Mouse (Mus musculus): ENCODE measurements around the gene Zbtb20. TPM values are rescaled to one million over a fixed set of nuclear protein-coding genes. Genes with fewer than 3 reads are reported as not detected.

Gene Zbtb20
- total and polyA plus RNA-seq, 3 experiments = 31.1 to 199 (median 161) TPM

DNA sequence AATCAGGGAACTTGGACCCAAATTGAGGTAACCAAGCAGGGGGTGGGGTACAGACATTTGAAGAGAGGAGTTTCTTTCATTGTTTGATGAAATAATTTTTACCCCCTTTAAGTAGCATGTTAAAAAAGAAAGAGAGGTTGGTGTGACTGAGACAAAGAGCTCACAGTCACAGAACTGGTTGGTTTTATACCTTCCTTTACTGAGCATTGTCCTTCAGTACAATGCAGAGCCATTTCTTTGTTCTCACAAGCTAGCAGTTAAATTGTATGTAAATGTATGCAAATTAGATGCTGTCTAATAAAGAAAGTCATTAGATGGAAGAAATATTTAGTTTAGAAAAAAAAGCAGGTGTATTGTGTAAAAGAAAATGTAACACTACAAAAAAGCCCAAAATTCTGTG is 220.4 kb downstream of the Zbtb20 start:
- H3K4me3 ChIP-seq = no peak overlapping the region
- peaks cover 3% of the 10 kb centered on the region for H3K4me1 ChIP-seq (ENCODE audit: control insufficient read depth, insufficient read depth, low read length)
- TF ChIP-seq POLR2A (IDR thresholded peaks at IDR 0.05; ENCODE audit: insufficient read depth, low read depth, low read length) = no peak
- no peak for TF ChIP-seq EP300 (IDR thresholded peaks at IDR 0.05; ENCODE audit: insufficient read depth, low read depth, low read length)
- no peak for TF ChIP-seq CTCF (IDR thresholded peaks at IDR 0.05)
- intact Hi-C loops (cut with DNase I) = no loop called here
- H3K27me3 ChIP-seq (ENCODE audit: control insufficient read depth, insufficient read depth, low read length) = no peaks in the 10 kb centered on the region
- no peaks in the 10 kb centered on the region for H3K79me2 ChIP-seq (replicated peaks; ENCODE audit: control insufficient read depth, insufficient read depth, low read length)
- H3K27ac ChIP-seq = no peak overlapping the region
- no peaks in the 10 kb centered on the region for H3K36me3 ChIP-seq (ENCODE audit: control insufficient read depth, insufficient read depth, low read length)
- no peak overlapping the region for H3K9ac ChIP-seq (ENCODE audit: low read depth, low read length)
- DNase-seq = no peak

DNA sequence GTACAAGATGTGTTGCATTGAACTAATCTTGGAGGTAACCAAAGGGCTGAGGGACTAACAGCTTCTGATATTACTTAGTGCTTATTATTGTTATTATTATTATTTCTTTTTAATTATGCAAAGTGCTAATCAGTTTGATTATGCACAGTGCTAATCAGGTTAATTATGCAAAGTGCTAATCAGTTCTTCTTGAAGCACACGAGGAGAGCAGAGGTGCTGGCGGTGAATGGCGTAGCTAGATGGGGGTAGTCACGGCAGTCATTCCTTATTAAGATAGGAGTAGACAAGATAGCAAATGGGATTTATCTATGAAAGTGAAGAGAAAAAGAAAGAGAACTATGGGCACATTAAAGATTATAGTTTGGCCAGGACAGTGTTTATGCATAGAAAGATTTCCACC is 222.5 kb downstream of the Zbtb20 start:
- Histone ChIP-seq H3K79me2 (replicated peaks; ENCODE audit: control insufficient read depth, insufficient read depth, low read length) (no peaks in the 10 kb centered on the region), H3K27ac (no peak overlapping the region), H3K9ac (ENCODE audit: low read depth, low read length) (no peak overlapping the region), H3K4me1 (ENCODE audit: control insufficient read depth, insufficient read depth, low read length) (peaks cover 3% of the 10 kb centered on the region), H3K36me3 (ENCODE audit: control insufficient read depth, insufficient read depth, low read length) (no peaks in the 10 kb centered on the region), H3K27me3 (ENCODE audit: control insufficient read depth, insufficient read depth, low read length) (no peaks in the 10 kb centered on the region), H3K4me3 (no peak overlapping the region)
- DNase-seq = no peak
- TF ChIP-seq CTCF (IDR thresholded peaks at IDR 0.05) = no peak
- intact Hi-C loops (cut with DNase I) = no loop called here
- 90% methylated on average over 4 of the region's 4 CpGs for WGBS

DNA sequence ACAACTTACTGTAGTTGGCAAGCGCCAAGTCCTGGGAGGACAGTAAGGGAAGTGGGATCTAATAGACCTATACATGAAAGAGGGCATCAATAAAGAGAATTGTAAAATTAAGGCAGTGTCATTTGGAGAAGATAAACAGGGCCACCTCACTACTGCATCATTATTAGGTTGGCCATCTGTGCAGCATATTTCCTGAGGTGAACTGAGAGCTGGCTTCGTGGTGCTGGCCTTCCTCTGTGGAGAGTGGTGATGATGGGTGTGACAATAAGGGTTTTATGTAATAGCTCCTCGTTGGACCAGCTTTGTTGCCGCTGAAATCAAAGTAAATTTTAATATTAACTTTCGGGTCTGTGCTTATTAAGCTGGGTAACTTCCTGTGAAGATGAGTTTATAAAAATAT is 223.0 kb downstream of the Zbtb20 start:
- 78% methylated on average over 5 of the region's 5 CpGs for WGBS
- DNase-seq = no peak
- intact Hi-C loops (cut with DNase I) = no loop called here
- no peaks in the 10 kb centered on the region for H3K79me2 ChIP-seq (replicated peaks; ENCODE audit: control insufficient read depth, insufficient read depth, low read length)
- H3K9ac ChIP-seq (ENCODE audit: low read depth, low read length) = no peak overlapping the region
- H3K36me3 ChIP-seq (ENCODE audit: control insufficient read depth, insufficient read depth, low read length) = no peaks in the 10 kb centered on the region
- no peak overlapping the region for H3K4me3 ChIP-seq
- no peak for TF ChIP-seq POLR2A (IDR thresholded peaks at IDR 0.05; ENCODE audit: insufficient read depth, low read depth, low read length)
- TF ChIP-seq EP300 (IDR thresholded peaks at IDR 0.05; ENCODE audit: insufficient read depth, low read depth, low read length) = no peak
- no peak for TF ChIP-seq CTCF (IDR thresholded peaks at IDR 0.05)
- no peaks in the 10 kb centered on the region for H3K27me3 ChIP-seq (ENCODE audit: control insufficient read depth, insufficient read depth, low read length)
- H3K4me1 ChIP-seq (ENCODE audit: control insufficient read depth, insufficient read depth, low read length) = peaks cover 3% of the 10 kb centered on the region
- H3K27ac ChIP-seq = no peak overlapping the region

DNA sequence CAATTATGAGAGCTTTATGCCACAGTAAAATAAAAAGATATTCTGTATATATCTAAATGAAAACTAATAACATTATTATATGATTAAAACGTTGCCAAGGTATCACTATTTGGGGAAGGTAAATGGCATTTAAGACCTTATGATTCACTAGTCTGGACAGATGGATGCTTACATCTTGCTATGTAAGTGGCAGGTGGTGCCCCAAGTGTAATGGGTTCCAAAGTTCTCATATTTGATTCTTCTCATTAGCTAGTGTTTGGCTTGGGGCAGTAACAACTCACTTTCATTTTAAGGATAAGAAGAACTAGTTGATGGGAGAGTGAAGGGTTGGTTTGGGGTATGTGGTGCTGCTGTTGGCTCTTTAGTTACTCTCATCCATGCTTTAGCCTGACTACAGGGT is 235.6 kb downstream of the Zbtb20 start:
- H3K4me3 ChIP-seq = no peak overlapping the region
- no peaks in the 10 kb centered on the region; the same call in 1 of the 2 replicates for H3K36me3 ChIP-seq (ENCODE audit: control insufficient read depth, insufficient read depth, low read length)
- H3K27ac ChIP-seq = no peak overlapping the region
- H3K4me1 ChIP-seq (ENCODE audit: control insufficient read depth, insufficient read depth, low read length) = peaks cover 6% of the 10 kb centered on the region
- no peak for TF ChIP-seq CTCF (IDR thresholded peaks at IDR 0.05)
- no peak for TF ChIP-seq POLR2A (IDR thresholded peaks at IDR 0.05; ENCODE audit: insufficient read depth, low read depth, low read length)
- TF ChIP-seq EP300 (IDR thresholded peaks at IDR 0.05; ENCODE audit: insufficient read depth, low read depth, low read length) = no peak
- intact Hi-C loops (cut with DNase I) = no loop called here
- no peak for DNase-seq
- H3K79me2 ChIP-seq (replicated peaks; ENCODE audit: control insufficient read depth, insufficient read depth, low read length) = no peaks in the 10 kb centered on the region
- 85% methylated on average over 1 of the region's 1 CpGs for WGBS
- H3K9ac ChIP-seq (ENCODE audit: low read depth, low read length) = no peak overlapping the region
- no peaks in the 10 kb centered on the region for H3K27me3 ChIP-seq (ENCODE audit: control insufficient read depth, insufficient read depth, low read length)

DNA sequence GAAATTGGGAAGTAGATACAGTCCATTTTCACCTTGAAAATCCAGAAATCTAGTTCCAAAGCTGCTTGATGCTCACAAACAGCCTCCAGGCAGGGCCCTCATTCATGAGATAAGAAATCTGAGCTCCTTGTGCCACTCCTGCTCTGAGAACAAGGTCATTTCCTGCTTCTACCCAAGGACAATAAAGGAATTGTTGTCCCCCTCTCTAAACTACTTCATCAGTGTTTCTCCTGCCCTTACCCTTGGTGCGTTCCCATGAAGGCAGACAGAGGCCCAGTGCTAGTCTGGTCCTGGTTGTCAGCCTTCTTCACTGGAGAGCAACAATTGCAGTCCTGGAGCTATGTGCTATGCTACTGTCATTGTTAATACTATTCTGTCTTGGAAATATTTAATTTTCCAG is 238.3 kb downstream of the Zbtb20 start:
- no peaks in the 10 kb centered on the region; the same call in 1 of the 2 replicates for H3K36me3 ChIP-seq (ENCODE audit: control insufficient read depth, insufficient read depth, low read length)
- H3K79me2 ChIP-seq (replicated peaks; ENCODE audit: control insufficient read depth, insufficient read depth, low read length) = no peaks in the 10 kb centered on the region
- peaks cover 4% of the 10 kb centered on the region for H3K4me1 ChIP-seq (ENCODE audit: control insufficient read depth, insufficient read depth, low read length)
- no peaks in the 10 kb centered on the region for H3K27me3 ChIP-seq (ENCODE audit: control insufficient read depth, insufficient read depth, low read length)
- DNase-seq = no peak
- intact Hi-C loops (cut with DNase I) = no loop called here
- TF ChIP-seq EP300 (IDR thresholded peaks at IDR 0.05; ENCODE audit: insufficient read depth, low read depth, low read length) (no peak), CTCF (IDR thresholded peaks at IDR 0.05) (no peak), POLR2A (IDR thresholded peaks at IDR 0.05; ENCODE audit: insufficient read depth, low read depth, low read length) (no peak)
- H3K9ac ChIP-seq (ENCODE audit: low read depth, low read length) = no peak overlapping the region
- WGBS = 78% methylated on average over 1 of the region's 1 CpGs
- H3K27ac ChIP-seq = no peak overlapping the region
- H3K4me3 ChIP-seq = no peak overlapping the region

DNA sequence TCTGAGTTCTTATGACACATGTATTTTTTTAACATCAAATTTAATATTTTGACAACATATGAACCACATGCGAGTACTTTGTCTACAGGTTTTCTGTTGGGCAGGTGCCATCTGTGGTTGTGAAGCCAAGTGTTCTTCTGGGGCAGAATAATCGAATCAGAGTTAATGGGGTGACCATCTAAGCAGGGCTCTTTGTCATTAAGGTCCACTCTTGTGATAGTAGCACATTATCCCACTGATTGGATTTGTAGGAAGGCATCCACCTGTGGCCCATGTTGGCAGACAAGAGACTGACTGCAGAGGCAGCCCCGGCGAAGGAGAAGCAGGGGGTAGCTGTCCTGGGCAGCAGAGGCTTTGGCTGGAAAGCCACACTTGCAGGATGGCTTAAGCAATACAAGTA is 254.3 kb downstream of the Zbtb20 start:
- Histone ChIP-seq H3K36me3 (ENCODE audit: control insufficient read depth, insufficient read depth, low read length) (peaks cover 8% of the 10 kb centered on the region), H3K4me1 (ENCODE audit: control insufficient read depth, insufficient read depth, low read length) (peaks cover 6% of the 10 kb centered on the region), H3K79me2 (replicated peaks; ENCODE audit: control insufficient read depth, insufficient read depth, low read length) (no peaks in the 10 kb centered on the region), H3K4me3 (no peak overlapping the region), H3K27me3 (ENCODE audit: control insufficient read depth, insufficient read depth, low read length) (no peaks in the 10 kb centered on the region), H3K9ac (ENCODE audit: low read depth, low read length) (no peak overlapping the region), H3K27ac (no peak overlapping the region; the same call in 1 of the 2 replicates)
- DNase-seq = no peak
- 78% methylated on average over 4 of the region's 4 CpGs for WGBS
- TF ChIP-seq CTCF (IDR thresholded peaks at IDR 0.05) (no peak), POLR2A (IDR thresholded peaks at IDR 0.05; ENCODE audit: insufficient read depth, low read depth, low read length) (no peak), EP300 (IDR thresholded peaks at IDR 0.05; ENCODE audit: insufficient read depth, low read depth, low read length) (no peak)
- intact Hi-C loops (cut with DNase I) = no loop called here

All from heart, adult 2 months (tissue).